Mouse (Mus musculus) MN1 (cell line): ENCODE data around the gene Kcng1.

ENCODE experiments used
- DNase-seq: peaks from one replicate; pipeline ENCODE4 v3.0.0-alpha.2; 2016; ENCODE audit warnings: low spot score

Gene Kcng1

DNA sequence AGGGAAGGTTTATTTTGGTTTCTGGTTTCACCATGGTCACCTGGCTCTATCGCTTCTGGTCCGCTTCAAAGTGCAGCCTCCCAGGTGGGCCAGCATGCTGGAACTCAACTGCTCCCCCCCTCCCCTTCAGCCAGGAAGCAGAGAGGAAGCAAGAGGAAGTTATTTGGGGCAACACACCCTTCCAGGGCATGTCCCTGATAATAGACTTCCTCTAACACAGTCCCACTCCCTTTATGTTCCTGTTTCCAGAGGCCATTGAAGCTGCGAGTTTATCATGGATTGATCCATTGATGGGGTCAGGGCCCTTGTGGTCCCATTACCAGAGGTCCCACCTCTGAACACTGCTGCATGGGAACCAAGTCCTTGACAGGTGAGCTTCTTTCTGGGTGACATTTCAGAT, 21.4 kb downstream of the Kcng1 start:
- DNase-seq = no peak

DNA sequence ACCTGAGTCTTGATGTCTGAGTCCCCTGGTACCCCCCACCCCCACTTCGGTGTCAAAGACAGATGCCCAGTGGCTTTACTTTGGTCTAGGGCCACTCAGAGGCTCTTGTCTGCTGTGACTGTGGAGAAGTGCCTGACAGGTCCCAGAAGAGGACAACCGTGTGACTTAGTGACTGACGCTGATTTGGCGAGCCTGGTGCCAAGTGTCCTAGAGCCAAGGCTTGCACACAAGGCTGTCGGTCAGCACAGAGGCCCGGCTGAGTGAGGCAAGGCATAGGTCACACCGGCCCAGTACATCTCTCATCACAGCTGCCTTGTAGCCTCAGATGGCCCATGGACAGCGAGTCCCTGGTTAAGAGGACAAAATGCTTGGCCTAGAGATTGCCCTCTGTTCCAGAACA, 22.5 kb downstream of the Kcng1 start:
- DNase-seq = no peak

DNA sequence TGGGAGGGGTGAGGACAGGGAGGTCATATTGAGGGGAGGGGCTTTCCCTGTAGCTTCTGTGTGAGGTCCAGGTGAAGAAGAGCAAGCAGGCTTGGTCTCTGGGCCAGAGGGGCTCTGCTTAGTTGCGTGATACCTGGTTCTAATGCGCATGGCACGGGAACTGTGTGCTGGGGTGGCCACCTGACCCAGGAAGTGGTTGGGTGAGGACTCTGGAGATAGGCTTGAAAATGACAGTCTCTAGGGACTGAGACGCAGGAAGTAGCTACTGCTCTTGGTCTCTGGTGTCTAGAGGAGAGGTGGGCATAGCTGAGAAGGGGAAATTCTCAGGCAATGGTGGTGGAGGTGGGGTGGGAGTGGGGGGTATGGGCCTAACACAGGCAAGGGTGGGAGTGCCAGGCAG, 24.3 kb downstream of the Kcng1 start:
- no peak for DNase-seq

DNA sequence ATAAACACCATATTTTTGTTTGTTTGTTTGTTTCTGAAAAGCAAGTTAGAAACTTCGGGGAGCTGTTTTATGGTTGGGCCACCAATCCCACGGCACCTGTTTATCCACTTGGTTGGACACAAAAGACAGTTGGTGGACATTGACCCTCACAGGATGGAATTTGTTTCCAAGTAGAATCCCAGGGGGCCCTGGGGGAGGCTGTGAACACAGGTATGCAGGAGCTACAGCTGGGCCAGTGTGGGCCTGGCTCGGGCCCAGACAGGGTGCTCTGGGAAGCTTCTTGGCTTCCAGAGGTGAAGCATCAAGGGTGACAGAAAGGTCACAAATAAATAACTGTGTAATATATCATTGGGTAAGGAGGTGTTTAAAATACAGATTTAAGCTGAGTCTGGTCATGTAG, 25.0 kb downstream of the Kcng1 start:
- no peak for DNase-seq

DNA sequence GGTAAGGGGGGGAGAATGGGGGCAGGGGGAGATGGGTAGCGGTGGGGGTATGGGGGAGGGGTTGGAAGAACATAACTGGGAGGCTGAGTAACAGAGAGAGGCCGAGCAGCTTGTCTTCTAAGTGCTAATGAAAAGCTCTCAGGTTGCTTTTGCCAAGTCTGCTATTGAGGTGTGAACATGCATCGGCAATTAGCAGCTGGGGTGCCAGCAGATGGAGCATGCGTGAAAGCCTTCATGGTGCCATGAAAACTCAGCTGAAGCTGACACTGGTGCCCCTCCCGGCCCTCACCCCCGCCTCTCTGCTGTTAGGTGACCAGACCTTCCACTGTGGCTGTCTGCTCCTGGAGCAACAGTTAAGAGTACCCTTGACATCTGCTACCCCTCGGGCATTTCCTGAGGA, 27.7 kb downstream of the Kcng1 start:
- DNase-seq = no peak

DNA sequence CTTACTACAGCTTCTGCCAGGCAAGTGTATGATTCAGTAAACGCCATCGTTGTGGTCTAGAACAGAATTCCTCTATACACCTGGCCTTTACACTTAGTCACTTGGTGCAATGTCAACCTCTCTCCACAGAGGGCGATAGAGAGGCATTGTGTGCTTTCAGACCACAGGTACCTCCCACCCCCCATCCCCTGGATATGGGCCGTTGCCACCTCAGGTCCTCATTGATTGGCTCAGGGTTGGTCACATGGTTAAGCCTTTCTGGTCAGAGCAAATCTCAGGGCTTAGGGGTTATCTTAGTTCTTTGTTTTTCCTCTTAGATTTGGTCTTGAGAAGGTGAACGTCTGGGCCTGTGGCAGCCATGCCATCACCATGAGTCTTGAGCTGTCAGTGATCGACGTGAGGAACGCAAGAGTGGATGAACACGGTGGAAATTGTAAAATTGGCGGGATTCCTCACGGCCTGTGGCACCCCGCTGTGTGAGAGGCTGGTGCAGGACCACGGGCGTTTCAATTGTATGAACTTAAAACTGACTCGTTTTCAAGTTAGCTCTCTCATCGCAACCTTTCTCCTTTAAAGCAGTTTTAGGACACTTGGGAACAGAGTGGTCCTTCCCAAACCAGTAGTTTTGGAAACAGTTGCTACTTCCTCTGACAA, 28.8 kb downstream of the Kcng1 start:
- no peak for DNase-seq

DNA sequence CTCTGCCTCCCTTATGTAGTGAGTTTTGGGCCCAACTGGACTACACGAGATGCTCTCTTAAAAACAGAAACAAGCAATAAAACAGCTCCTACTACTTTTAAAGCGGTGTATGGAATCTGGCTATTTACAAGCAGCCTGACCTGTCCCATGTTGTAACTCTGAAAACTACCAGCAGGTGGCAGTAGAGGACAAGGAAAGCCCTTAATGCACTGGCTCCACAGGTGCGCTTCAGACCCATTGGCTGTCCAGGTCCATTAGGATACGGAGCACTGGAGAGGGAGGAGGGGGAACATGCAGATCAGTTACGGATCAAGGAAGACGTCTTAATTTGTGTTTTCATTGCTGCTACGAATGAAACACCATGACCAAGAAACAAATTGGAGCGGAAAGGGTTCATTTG, 31.3 kb downstream of the Kcng1 start:
- DNase-seq = peak; percentile 81

DNA sequence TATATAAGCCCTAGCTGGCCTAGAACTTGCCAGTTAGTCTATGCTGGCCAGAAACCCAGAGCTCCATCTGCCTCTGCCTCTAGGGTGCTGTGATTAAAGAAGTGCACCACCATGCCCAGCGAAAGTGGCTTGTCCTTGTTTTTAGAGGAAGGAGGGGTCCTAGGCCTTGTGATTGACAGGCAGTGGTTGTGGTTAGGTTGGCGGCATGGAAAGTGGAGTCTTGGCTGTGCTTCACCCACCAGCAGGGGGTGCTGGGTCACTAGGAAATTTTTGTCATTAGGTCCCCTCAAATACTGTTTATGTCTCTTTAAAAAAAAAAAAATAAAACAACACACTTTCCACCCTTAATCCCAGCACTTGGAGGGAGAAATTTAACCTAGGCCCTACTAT, 32.7 kb downstream of the Kcng1 start:
- no peak for DNase-seq

DNA sequence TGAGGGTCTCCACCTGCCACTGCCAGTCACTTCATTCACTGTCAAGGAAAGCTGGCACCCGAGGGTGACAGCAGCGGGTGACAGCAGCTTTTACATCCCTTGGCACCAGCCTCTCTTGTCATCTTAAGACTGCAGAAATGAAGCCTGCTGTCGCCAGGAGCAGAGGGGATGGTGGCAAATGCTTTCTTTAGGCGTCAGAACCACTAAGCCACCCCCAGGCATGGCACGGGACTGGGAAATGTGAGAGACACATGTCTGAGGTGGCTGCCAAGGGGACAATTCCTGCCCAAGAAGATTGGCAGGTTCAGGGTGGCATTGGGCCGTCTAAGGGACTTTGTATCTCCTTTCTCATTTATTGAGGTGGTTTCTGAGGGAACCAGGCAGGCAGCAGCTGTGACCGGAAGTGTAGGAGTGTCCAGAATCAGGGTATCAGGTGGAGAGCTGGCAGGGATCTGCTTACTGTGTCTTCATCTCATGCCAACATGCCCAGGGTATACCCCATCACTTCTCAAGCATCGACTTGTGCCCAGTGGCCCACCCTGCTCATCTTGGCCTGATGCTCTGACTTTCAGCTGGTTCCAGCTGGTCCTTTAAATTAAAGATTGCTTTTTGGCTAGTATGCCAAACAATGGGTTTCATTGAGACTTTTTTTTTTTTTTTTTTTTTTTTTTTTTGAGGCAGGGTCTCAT, 33.2 kb downstream of the Kcng1 start:
- no peak for DNase-seq

DNA sequence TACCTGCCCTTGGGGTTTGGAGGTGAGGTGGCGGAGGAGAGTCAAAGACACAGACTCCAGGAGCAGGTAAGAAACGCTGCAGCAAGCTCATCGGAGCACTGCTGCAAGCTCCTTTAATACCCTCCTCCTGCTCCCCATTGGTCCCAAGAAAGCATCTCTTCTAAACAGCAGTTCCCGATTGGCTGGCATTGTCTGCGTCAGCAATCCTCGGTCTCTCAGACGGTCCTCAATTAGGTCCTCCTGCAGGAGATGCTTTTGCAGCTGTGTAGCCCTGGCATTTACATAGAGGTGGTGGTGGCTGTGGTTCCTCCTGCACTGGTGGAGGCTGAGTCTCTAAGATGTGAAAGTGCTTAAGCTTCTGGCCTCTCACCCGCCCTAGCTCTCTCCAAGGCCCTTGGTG, 36.0 kb downstream of the Kcng1 start:
- DNase-seq = no peak

DNA sequence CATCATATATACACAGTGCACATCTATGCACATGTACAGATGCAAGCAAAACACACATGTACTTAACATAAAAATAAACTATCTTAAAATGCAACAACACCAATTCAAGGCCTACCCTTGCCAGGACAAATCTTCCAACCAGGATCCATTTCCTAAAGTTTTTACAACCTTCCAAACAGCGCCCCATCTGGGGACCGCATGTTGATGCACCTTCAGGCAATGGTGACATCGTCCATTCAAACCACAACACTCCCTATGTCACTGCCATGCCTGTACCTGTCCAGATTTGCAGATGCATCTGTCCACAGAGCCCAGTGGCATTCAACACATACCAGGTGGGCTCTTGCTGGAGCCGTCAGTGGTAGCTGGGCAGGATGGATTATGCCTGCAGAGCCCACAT, 38.3 kb downstream of the Kcng1 start:
- no peak for DNase-seq

DNA sequence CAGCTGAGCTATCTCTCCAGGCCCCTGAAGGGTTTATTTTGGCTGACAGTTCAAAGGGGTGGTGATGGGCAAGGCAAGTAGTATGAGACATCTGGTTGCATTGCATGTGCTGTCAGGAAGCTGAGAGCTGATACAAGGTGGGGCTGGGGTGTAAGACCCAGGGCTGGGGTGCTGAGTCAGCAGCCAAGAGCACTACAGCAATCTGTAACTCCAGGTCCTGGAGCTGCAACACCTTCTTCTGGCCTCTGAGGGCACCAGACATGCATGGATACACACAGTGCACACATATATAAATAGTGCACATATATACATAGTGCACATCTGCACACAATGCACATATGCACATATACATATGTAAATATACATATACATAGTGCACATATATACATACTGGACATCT, 38.7 kb downstream of the Kcng1 start:
- DNase-seq = no peak

DNA sequence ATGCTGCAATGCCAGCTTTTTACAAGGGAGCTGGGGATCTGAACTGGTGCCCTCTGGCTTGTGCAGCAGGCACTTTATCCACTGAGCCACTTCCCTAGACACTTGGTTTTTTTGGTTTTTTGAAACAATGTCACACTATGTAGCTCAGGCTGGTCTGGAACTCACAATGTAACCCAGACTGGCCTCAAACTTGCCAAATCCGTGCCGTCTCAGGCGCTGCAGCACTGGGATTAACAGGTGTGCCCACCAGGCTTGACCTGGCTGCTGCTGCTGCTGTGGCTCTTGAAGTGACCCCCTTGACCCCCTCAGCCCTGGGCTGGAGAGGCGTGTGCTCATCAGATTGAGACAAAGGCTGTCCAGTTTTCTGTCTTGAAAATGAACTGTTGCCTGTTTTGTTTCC, 43.2 kb downstream of the Kcng1 start:
- DNase-seq = no peak

DNA sequence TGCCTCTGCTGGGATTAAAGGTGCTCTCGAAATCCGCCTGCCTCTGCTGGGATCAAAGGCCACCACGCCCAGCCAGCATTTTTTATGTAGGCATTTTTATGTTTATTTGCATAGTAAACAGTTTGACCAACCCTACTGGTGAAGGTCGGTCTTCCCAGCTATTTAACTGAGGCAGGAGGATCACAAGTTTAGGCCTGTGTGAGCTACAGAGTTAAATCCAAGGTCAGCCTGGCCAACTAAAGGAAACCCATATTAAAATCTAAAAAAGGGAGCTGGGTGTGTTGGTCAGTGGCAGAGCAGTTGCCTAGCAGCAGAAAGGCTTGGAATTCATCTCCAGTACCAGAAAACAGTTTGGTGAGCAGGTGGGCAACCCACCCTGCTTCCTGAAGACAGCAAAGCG, 48.2 kb downstream of the Kcng1 start:
- DNase-seq = no peak

DNA sequence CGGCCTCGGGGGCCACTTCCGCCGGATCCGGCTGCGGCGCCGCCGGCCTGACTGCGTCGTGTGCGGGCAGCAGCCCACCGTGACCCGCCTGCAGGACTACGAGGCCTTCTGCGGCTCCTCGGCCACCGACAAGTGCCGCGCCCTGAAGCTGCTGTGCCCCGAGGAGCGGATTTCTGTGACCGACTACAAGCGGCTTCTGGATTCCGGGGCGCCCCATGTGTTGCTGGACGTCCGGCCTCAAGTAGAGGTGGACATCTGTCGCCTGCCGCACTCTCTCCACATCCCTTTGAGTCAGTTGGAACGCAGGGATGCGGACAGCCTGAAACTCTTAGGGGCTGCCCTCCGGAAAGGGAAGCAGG, 50.1 kb downstream of the Kcng1 start:
- DNase-seq = no peak

DNA sequence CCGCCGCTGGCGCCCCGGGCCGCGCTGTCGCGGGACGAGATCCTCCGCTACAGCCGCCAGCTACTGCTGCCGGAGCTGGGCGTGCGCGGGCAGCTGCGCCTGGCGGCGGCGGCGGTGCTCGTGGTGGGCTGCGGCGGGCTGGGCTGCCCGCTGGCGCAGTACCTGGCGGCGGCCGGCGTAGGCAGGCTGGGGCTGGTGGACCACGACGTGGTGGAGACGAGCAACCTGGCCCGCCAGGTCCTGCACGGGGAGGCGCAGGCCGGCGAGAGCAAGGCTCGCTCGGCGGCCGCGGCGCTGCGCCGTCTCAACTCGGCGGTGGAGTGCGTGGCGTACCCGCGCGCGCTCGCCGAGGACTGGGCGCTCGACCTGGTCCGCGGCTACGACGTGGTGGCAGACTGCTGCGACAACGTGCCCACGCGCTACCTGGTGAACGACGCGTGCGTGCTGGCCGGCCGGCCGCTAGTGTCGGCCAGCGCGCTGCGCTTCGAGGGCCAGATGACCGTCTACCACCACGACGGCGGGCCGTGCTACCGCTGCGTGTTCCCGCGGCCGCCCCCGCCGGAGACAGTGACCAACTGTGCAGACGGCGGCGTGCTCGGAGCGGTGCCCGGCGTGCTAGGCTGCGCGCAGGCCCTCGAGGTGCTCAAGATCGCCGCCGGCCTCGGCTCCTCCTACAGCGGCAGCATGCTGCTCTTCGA, 50.6 kb downstream of the Kcng1 start:
- no peak for DNase-seq

DNA sequence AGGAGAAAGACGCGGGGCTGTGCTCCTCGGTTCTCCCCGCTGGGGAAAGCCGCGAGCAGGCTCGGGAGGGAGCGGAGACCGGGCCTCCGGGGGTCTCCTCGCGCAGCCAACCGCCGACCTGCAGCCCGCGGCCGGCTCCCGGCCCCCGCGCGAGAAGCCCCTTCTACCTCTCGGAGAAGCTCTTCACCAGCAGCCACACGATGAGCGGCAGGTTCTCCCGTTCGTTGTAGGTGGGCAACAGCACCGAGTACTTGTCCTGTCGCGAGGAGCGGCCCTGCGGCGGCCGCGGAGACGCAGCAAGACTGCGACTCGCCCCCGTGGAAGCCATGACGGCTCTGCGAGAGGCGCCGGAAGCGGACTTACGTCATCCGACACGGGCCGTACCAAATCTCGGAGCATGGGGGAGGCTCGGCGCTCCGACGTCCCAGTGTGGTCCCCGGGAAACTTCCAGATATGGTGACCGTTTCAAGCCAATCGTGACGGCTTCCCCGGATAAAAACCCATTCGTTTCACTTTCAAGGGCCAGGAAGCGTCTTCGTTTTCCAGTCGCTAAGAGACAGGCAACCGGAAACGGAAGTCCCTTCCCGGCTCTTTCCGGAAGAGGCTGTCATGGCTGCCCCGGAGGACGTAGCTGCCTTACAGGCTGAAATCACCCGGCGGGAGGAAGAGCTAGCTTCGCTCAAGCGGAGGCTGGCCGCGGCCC, 51.4 kb downstream of the Kcng1 start, which contains the start of the genes Gm20716, Dpm1 and Mocs3:
Gene Gm20716 (minus strand): TSS at position 339 of the 703 bp plus-strand sequence.
Gene Dpm1 (minus strand): TSS at position 566 of the 703 bp plus-strand sequence.
Gene Mocs3 (plus strand): TSS at position 597 of the 703 bp plus-strand sequence.
- DNase-seq = peak; percentile 88

DNA sequence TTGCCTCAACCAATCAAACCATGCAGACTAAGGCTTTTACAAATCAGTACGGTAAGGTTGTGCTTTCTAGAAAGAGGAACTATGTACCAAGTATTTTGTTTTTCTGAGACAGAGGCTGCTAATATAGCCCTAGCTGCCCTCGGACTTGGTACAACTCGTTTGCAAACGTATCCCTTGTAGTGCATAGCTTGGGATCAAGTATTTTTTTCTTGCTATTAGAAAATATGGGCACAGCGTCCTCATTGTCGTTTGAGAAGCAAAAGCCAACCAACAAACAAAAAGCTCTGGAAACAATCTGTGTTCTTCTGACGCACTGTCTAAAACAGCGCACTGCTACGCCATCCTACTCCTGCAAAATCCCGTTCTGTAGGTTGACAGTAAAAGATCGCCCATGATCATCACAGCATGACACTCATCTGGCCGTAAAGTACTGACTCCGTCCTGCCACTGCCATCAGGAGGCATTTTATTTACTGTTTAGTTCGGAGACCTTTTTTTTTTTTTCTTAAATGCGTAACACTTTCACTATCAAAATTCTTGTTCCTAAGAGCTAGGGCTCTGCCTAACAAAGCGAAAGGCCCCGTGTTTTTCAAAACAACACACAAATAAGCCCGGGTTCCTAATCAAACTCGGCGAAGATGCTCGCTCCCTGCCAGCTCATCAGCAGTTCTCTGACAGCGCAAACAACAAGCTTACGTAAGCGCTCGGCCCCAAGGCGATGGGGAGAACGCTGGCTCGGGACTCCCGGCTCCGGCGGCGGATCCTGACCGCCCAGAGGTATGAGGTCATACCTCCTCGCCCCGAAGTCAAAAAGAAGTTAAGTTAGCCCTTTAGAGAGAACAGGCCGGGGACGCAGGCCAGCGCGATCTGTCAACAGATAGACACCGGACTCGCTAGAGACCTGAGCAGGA, 52.2 kb downstream of the Kcng1 start:
- DNase-seq = peak; percentile 77

DNA sequence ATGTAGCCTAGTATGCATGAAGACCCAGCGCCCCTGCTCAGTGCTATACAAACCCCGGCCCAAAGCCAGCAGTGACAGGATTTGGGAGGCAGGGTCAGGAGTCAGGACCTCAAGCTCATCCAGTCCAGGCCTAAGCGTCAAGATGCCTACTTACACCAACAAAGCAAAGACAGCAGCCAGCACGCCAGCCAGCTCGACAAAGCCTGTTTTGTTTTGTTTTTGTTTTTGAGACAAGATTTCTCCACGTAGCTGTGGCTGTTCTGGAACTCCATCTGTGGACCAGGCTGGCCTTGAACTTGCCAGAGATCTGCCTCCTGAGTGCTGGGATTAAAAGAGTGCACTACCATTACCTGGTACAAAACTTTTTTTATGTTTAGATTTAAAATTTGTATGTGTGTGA, 58.2 kb downstream of the Kcng1 start:
- no peak for DNase-seq

DNA sequence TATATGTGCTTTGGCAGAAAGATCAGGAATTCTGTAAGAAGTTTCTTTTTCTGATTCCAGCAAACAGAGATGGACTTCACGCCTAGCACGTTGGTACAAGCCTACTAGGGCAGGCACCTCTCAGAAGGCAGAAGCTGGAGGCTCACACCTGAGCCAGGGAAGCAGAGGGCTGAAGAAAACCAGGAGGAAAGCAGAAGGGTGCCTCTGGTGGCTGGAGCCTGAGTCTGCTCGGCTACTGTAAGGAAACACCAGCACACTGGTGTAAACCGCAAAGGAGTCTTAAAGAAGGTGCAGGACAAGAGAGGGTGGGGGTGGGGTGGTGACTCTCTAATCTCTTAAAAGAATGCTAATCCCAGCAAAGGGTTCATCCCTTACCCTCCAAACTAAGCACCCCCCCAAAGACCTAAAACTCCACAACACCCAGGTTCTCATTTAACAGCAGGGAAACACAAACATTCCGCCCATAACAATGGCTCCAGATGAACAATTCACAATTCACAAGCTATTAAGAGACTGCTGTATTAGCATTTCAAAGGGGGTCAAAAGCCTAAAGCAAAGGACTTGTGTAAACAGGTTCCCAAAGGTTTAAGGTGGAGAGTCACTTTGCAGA, 67.6 kb downstream of the Kcng1 start:
- no peak for DNase-seq
